Mouse (Mus musculus): ENCODE data around the gene Fam186b. TPM values are rescaled to one million over a fixed set of nuclear protein-coding genes. Genes with fewer than 3 reads are reported as not detected.

Gene Fam186b
- polyA plus RNA-seq, 1 experiment from 2014 or later: not detected

GRCm38 (mm10) chr15:99238006-99238405 is 57.7 kb downstream of the Fam186b start:
- H3K9me3 ChIP-seq (ENCODE audit: control insufficient read depth, low read length): no peaks in the 10 kb centered on the region
- H3K27me3 ChIP-seq (ENCODE audit: control insufficient read depth, insufficient read depth, low read length): no peaks in the 10 kb centered on the region
- TF ChIP-seq CTCF (IDR thresholded peaks at IDR 0.05; ENCODE audit: low read depth): no peak
- no peak for TF ChIP-seq EP300 (optimal IDR thresholded peaks at IDR 0.05)
- no peaks in the 10 kb centered on the region for H3K4me1 ChIP-seq (replicated peaks; ENCODE audit: control insufficient read depth, insufficient read depth)
- no peak overlapping the region for H3K9ac ChIP-seq (ENCODE audit: low read length)
- no peak for DNase-seq (ENCODE audit: low spot score)
- no peak overlapping the region for H3K4me3 ChIP-seq (ENCODE audit: low read depth, low read length)
- WGBS: 73% methylated on average over 11 of the region's 11 CpGs
- no peak overlapping the region for H3K27ac ChIP-seq (replicated peaks)
- H3K36me3 ChIP-seq (ENCODE audit: control insufficient read depth, insufficient read depth, low read length): 0 out of 2 replicates have a peak, but pooled peaks cover 4% of the 10 kb centered on the region
- no peak overlapping the region for H3K4me2 ChIP-seq (replicated peaks; ENCODE audit: low read depth)
- ATAC-seq (ENCODE audit: low FRiP score, low TSS enrichment): no peak

GRCm38 (mm10) chr15:99234326-99235010 is 61.2 kb downstream of the Fam186b start:
- Histone ChIP-seq H3K27ac (replicated peaks) (no peak overlapping the region), H3K4me1 (replicated peaks; ENCODE audit: control insufficient read depth, insufficient read depth) (no peaks in the 10 kb centered on the region), H3K4me2 (replicated peaks; ENCODE audit: low read depth) (no peak overlapping the region), H3K36me3 (ENCODE audit: control insufficient read depth, insufficient read depth, low read length) (no peaks in the 10 kb centered on the region), H3K27me3 (ENCODE audit: control insufficient read depth, insufficient read depth, low read length) (no peaks in the 10 kb centered on the region), H3K9me3 (ENCODE audit: control insufficient read depth, low read length) (no peaks in the 10 kb centered on the region), H3K9ac (ENCODE audit: low read length) (no peak overlapping the region), H3K4me3 (ENCODE audit: low read depth, low read length) (no peak overlapping the region)
- TF ChIP-seq CTCF (IDR thresholded peaks at IDR 0.05; ENCODE audit: low read depth) (no peak), EP300 (optimal IDR thresholded peaks at IDR 0.05) (no peak)
- DNase-seq (ENCODE audit: low spot score) (no peak), ATAC-seq (ENCODE audit: low FRiP score, low TSS enrichment) (no peak)
- WGBS: 43% methylated on average over 12 of the region's 12 CpGs

- ATAC-seq (ENCODE audit: low FRiP score, low TSS enrichment) (no peak), DNase-seq (ENCODE audit: low spot score) (no peak)
- H3K27ac ChIP-seq (replicated peaks): no peak overlapping the region
- no peaks in the 10 kb centered on the region for H3K9me3 ChIP-seq (ENCODE audit: control insufficient read depth, low read length)
- no peaks in the 10 kb centered on the region for H3K27me3 ChIP-seq (ENCODE audit: control insufficient read depth, insufficient read depth, low read length)
- TF ChIP-seq CTCF (IDR thresholded peaks at IDR 0.05; ENCODE audit: low read depth): no peak
- TF ChIP-seq EP300 (optimal IDR thresholded peaks at IDR 0.05): no peak
- 50% methylated on average over 17 of the region's 17 CpGs for WGBS
- no peak overlapping the region for H3K4me3 ChIP-seq (ENCODE audit: low read depth, low read length)
- no peak overlapping the region for H3K4me2 ChIP-seq (replicated peaks; ENCODE audit: low read depth)
- H3K9ac ChIP-seq (ENCODE audit: low read length): no peak overlapping the region
- H3K4me1 ChIP-seq (replicated peaks; ENCODE audit: control insufficient read depth, insufficient read depth): no peaks in the 10 kb centered on the region
- no peaks in the 10 kb centered on the region for H3K36me3 ChIP-seq (ENCODE audit: control insufficient read depth, insufficient read depth, low read length)
Measured at GRCm38 (mm10) chr15:99233719-99234118, 62.0 kb downstream of the Fam186b start.

- Histone ChIP-seq H3K27ac (replicated peaks) (no peak overlapping the region), H3K9me3 (ENCODE audit: control insufficient read depth, low read length) (no peaks in the 10 kb centered on the region), H3K36me3 (ENCODE audit: control insufficient read depth, insufficient read depth, low read length) (no peaks in the 10 kb centered on the region), H3K9ac (ENCODE audit: low read length) (no peak overlapping the region), H3K4me2 (replicated peaks; ENCODE audit: low read depth) (no peak overlapping the region), H3K4me3 (ENCODE audit: low read depth, low read length) (no peak overlapping the region), H3K4me1 (replicated peaks; ENCODE audit: control insufficient read depth, insufficient read depth) (no peaks in the 10 kb centered on the region), H3K27me3 (ENCODE audit: control insufficient read depth, insufficient read depth, low read length) (no peaks in the 10 kb centered on the region)
- ATAC-seq (ENCODE audit: low FRiP score, low TSS enrichment) (no peak), DNase-seq (ENCODE audit: low spot score) (no peak)
- no peak for TF ChIP-seq CTCF (IDR thresholded peaks at IDR 0.05; ENCODE audit: low read depth)
- no peak for TF ChIP-seq EP300 (optimal IDR thresholded peaks at IDR 0.05)
- 61% methylated on average over 10 of the region's 10 CpGs for WGBS
Measured at GRCm38 (mm10) chr15:99231998-99232397, 63.7 kb downstream of the Fam186b start.

DNA sequence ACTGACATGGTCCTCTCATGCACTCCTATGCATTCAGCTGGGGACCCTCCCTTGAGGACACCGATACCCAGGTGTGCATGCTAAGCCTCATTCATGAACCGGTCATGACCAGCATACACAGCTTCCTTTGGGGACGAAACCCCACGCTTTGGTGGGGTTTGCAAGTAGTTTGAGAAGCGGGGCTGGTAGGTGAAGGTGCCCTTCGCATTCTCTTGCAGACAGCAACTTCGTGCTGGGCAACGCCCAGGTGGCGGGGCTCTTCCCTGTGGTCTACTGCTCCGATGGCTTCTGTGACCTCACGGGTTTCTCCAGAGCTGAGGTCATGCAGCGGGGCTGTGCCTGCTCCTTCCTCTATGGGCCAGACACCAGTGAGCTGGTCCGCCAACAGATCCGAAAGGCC is 69.6 kb downstream of the Fam186b start:
- Histone ChIP-seq H3K9me3 (ENCODE audit: control insufficient read depth, low read length) (no peaks in the 10 kb centered on the region), H3K27ac (replicated peaks) (no peak overlapping the region), H3K4me2 (replicated peaks; ENCODE audit: low read depth) (no peak overlapping the region), H3K27me3 (ENCODE audit: control insufficient read depth, insufficient read depth, low read length) (peaks cover 12% of the 10 kb centered on the region; the same call in 1 of the 2 replicates), H3K4me1 (replicated peaks; ENCODE audit: control insufficient read depth, insufficient read depth) (peaks cover 4% of the 10 kb centered on the region; the same call in 1 of the 2 replicates), H3K36me3 (ENCODE audit: control insufficient read depth, insufficient read depth, low read length) (no peaks in the 10 kb centered on the region), H3K9ac (ENCODE audit: low read length) (no peak overlapping the region), H3K4me3 (ENCODE audit: low read depth, low read length) (no peak overlapping the region)
- TF ChIP-seq CTCF (IDR thresholded peaks at IDR 0.05; ENCODE audit: low read depth): no peak
- TF ChIP-seq EP300 (optimal IDR thresholded peaks at IDR 0.05): no peak
- ATAC-seq (ENCODE audit: low FRiP score, low TSS enrichment) (no peak), DNase-seq (ENCODE audit: low spot score) (no peak)
- 35% methylated on average over 14 of the region's 14 CpGs for WGBS

- Histone ChIP-seq H3K27ac (replicated peaks) (no peak overlapping the region), H3K9ac (ENCODE audit: low read length) (no peak overlapping the region), H3K4me3 (ENCODE audit: low read depth, low read length) (peak overlapping the region; percentile 44), H3K4me2 (replicated peaks; ENCODE audit: low read depth) (peak overlapping the region; percentile 91), H3K4me1 (replicated peaks; ENCODE audit: control insufficient read depth, insufficient read depth) (peaks cover 4% of the 10 kb centered on the region; the same call in 1 of the 2 replicates), H3K27me3 (ENCODE audit: control insufficient read depth, insufficient read depth, low read length) (peaks cover 13% of the 10 kb centered on the region; the same call in 1 of the 2 replicates), H3K36me3 (ENCODE audit: control insufficient read depth, insufficient read depth, low read length) (no peaks in the 10 kb centered on the region), H3K9me3 (ENCODE audit: control insufficient read depth, low read length) (no peaks in the 10 kb centered on the region)
- ATAC-seq (ENCODE audit: low FRiP score, low TSS enrichment): 0 out of 2 replicates have a peak, but pooled peaks have one; percentile 0
- TF ChIP-seq EP300 (optimal IDR thresholded peaks at IDR 0.05) (no peak), CTCF (IDR thresholded peaks at IDR 0.05; ENCODE audit: low read depth) (no peak)
- DNase-seq (ENCODE audit: low spot score): no peak
- WGBS: 3% methylated on average over 22 of the region's 22 CpGs
Measured at GRCm38 (mm10) chr15:99225081-99225810, 70.4 kb downstream of the Fam186b start.

All from stomach, postnatal 0 days (tissue).